Mouse (Mus musculus): ENCODE measurements around the gene Ghrl. TPM values are rescaled to one million over a fixed set of nuclear protein-coding genes. Genes with fewer than 3 reads are reported as not detected.

Ghrl gene
- total RNA-seq, 2 experiments from 2014 or later: not detected

GRCm38 (mm10) chr6:113697222-113698205 lies 22.2 kb downstream of the Ghrl start:
- no peak for DNase-seq (ENCODE audit: low spot score in 2 of 2)

- DNase-seq (ENCODE audit: low spot score in 2 of 2): peak; percentile 92 to 97
Measured at GRCm38 (mm10) chr6:113696582-113697221, 23.0 kb downstream of the Ghrl start, which contains the start of gene Tatdn2. TSS of gene Tatdn2 (plus strand) at chr6:113697050.

- no peak for DNase-seq (ENCODE audit: low spot score in 2 of 2)
Measured at GRCm38 (mm10) chr6:113695766-113696355, 23.8 kb downstream of the Ghrl start.

GRCm38 (mm10) chr6:113695203-113695602 lies 24.5 kb downstream of the Ghrl start:
- DNase-seq (ENCODE audit: low spot score in 2 of 2): no peak

- DNase-seq (ENCODE audit: low spot score in 2 of 2): no peak
Measured at GRCm38 (mm10) chr6:113693377-113693776, 26.3 kb downstream of the Ghrl start.

- DNase-seq (ENCODE audit: low spot score in 2 of 2): no peak
Measured at GRCm38 (mm10) chr6:113692661-113693133, 27.0 kb downstream of the Ghrl start.

- DNase-seq (ENCODE audit: low spot score in 2 of 2): no peak
Measured at GRCm38 (mm10) chr6:113691084-113691462, 28.6 kb downstream of the Ghrl start.

GRCm38 (mm10) chr6:113690400-113691083 lies 29.1 kb downstream of the Ghrl start:
- DNase-seq (ENCODE audit: low spot score in 2 of 2): no peak

- DNase-seq (ENCODE audit: low spot score in 2 of 2): no peak
Measured at GRCm38 (mm10) chr6:113690008-113690399, 29.7 kb downstream of the Ghrl start.

- no peak for DNase-seq (ENCODE audit: low spot score in 2 of 2)
Measured at GRCm38 (mm10) chr6:113686551-113687125, 33.0 kb downstream of the Ghrl start.

- DNase-seq (ENCODE audit: low spot score in 2 of 2): no peak
Measured at GRCm38 (mm10) chr6:113683081-113683825, 36.4 kb downstream of the Ghrl start.

GRCm38 (mm10) chr6:113681271-113681670 lies 38.4 kb downstream of the Ghrl start:
- peak; percentile 72 to 87 for DNase-seq (ENCODE audit: low spot score in 2 of 2)

- DNase-seq (ENCODE audit: low spot score in 2 of 2): no peak
Measured at GRCm38 (mm10) chr6:113679993-113680566, 39.6 kb downstream of the Ghrl start.

- DNase-seq (ENCODE audit: low spot score in 2 of 2): no peak
Measured at GRCm38 (mm10) chr6:113678246-113679012, 41.3 kb downstream of the Ghrl start.

- DNase-seq (ENCODE audit: low spot score in 2 of 2): no peak
Measured at GRCm38 (mm10) chr6:113677070-113677734, 42.5 kb downstream of the Ghrl start.

- DNase-seq (ENCODE audit: low spot score in 2 of 2): no peak
Measured at GRCm38 (mm10) chr6:113675991-113676390, 43.7 kb downstream of the Ghrl start.

GRCm38 (mm10) chr6:113675234-113675633 lies 44.4 kb downstream of the Ghrl start:
- DNase-seq (ENCODE audit: low spot score in 2 of 2): no peak

GRCm38 (mm10) chr6:113672989-113673388 lies 46.7 kb downstream of the Ghrl start:
- no peak for DNase-seq (ENCODE audit: low spot score in 2 of 2)
